Mouse (Mus musculus): ENCODE data around the gene Mad2l2.

GRCm38 (mm10) chr4:148166986-148167385 is 36.8 kb downstream of the Mad2l2 start:
- TF ChIP-seq CTCF (IDR thresholded peaks at IDR 0.05; ENCODE audit: low read depth, low read length) = no peak
- no peak for TF ChIP-seq GATA1 (IDR thresholded peaks at IDR 0.05; ENCODE audit: borderline replicate concordance, low read length)
- no peak for TF ChIP-seq TAL1 (conservative IDR thresholded peaks at IDR 0.05; ENCODE audit: low read depth, low read length)
- TF ChIP-seq GATA2 (IDR thresholded peaks at IDR 0.05; ENCODE audit: borderline replicate concordance, low read depth, low read length) = no peak
- no peak for TF ChIP-seq POLR2AphosphoS5 (IDR thresholded peaks at IDR 0.05; ENCODE audit: insufficient replicate concordance, low read depth, low read length)

All from G1E (cell line).